Mouse (Mus musculus) intestine, embryonic 16.5 days (tissue): ENCODE data around the gene Tk1. TPM values are rescaled to one million over a fixed set of nuclear protein-coding genes. Genes with fewer than 3 reads are reported as not detected.
A peak's percentile ranks its signal among the peaks of the same experiment; 100 is the strongest.

Source experiments
- ATAC-seq: fragments of 200-750 bp; cut with Nextera tagmentation; 2 replicates; pipeline ENCODE4 v1.8.0; 2017; ENCODE audit warnings: moderate TSS enrichment, moderate library complexity
- H3K27ac ChIP-seq: fragments of 300-500 bp; sonication (generic); 2 replicates; pipeline ENCODE4 v1.5.1; 2014; ENCODE audit warnings: mild to moderate bottlenecking, low read length
- H3K27me3 ChIP-seq: fragments of 300-500 bp; sonication (generic); replicated peaks from 2 replicates; pipeline ENCODE4 v1.6.1; 2014; ENCODE audit warnings: low read length, control low read depth, mixed read lengths; ENCODE audit not compliant: control insufficient read depth, insufficient read depth
- H3K36me3 ChIP-seq: fragments of 300-500 bp; sonication (generic); 2 replicates; pipeline ENCODE4 v1.6.1; 2014; ENCODE audit warnings: low read length, control low read depth; ENCODE audit not compliant: control insufficient read depth, insufficient read depth
- H3K4me1 ChIP-seq: fragments of 300-500 bp; sonication (generic); 2 replicates; pipeline ENCODE4 v1.6.1; 2014; ENCODE audit warnings: low read length, control low read depth, mixed read lengths; ENCODE audit not compliant: control insufficient read depth, insufficient read depth
- H3K4me2 ChIP-seq: fragments of 300-500 bp; sonication (generic); 2 replicates; pipeline ENCODE4 v1.6.1; 2014; ENCODE audit warnings: low read depth, low read length, control low read depth
- H3K4me3 ChIP-seq: fragments of 300-500 bp; sonication (generic); 2 replicates; pipeline ENCODE4 v1.5.1; 2014; ENCODE audit warnings: mild to moderate bottlenecking, low read length
- H3K9ac ChIP-seq: fragments of 300-500 bp; sonication (generic); 2 replicates; pipeline ENCODE4 v1.6.1; 2014; ENCODE audit warnings: low read depth, low read length
- H3K9me3 ChIP-seq: fragments of 300-500 bp; sonication (generic); 2 replicates; pipeline ENCODE4 v1.6.1; 2016; ENCODE audit warnings: low read length, control low read depth; ENCODE audit not compliant: control insufficient read depth
- WGBS: fragments of 180-500 bp; shearing (Covaris S2); extraction: QIAGEN DNeasy Blood & Tissue Kit; methylation state at CpG from one replicate; pipeline ENCODE4 v1.1.7; 2014; 5-methylcytosine and 5-hydroxymethylcytosine counted together
- polyA plus RNA-seq: library from polyadenylated mRNA; unstranded; fragments of >200 nt; fragmentation: Nextera tagmentation; extraction: Ambion mirVana; gene quantifications from 2 replicates; pipeline ENCODE4 v1.2.1, GENCODE M21; 2015

Tk1 gene
- polyA plus RNA-seq, 1 experiment from 2014 or later: 147 TPM

DNA sequence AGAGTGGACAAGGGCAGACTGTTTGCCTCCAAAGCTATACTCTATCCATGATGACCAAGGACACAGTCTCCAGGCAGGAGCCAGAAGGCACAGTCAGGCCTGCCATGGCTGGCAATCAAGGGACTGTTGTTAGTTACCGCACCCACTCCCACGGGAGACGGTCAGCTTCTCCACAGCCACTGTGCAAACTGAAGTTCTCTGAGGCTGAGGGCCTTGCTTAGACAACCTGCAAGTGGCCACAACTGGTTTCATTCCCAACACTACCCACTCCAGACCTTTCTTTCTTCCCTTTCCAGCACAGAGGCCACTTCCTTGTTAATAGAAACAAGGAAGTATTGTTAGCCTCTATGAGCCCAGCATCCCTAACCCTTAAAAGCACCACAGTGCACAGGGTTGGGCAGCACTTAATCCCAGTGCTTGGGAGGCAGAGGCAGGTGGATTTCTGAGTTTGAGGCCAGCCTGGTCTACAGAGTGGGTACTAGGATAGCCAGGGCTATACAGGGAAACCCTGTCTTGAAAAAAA is 22.7 kb downstream of the Tk1 start:
- ATAC-seq: 0 out of 2 replicates have a peak, but pooled peaks have one; percentile 5
- WGBS: 78% methylated on average over 3 of the region's 3 CpGs
- Histone ChIP-seq H3K4me2 (no peak overlapping the region), H3K4me3 (no peak overlapping the region), H3K36me3 (no peaks in the 10 kb centered on the region), H3K27me3 (no peaks in the 10 kb centered on the region), H3K27ac (0 out of 2 replicates have a peak overlapping the region, but pooled peaks have one; percentile 23), H3K9me3 (no peaks in the 10 kb centered on the region), H3K4me1 (peaks cover 9% of the 10 kb centered on the region), H3K9ac (no peak overlapping the region)

GRCm38 (mm10) chr11:117801650-117802049 is 24.2 kb downstream of the Tk1 start:
- Histone ChIP-seq H3K9me3 (no peaks in the 10 kb centered on the region), H3K4me2 (no peak overlapping the region), H3K4me3 (no peak overlapping the region), H3K27ac (no peak overlapping the region), H3K4me1 (peaks cover 15% of the 10 kb centered on the region), H3K36me3 (no peaks in the 10 kb centered on the region), H3K27me3 (no peaks in the 10 kb centered on the region), H3K9ac (no peak overlapping the region)
- no peak for ATAC-seq
- 72% methylated on average over 7 of the region's 7 CpGs for WGBS

DNA sequence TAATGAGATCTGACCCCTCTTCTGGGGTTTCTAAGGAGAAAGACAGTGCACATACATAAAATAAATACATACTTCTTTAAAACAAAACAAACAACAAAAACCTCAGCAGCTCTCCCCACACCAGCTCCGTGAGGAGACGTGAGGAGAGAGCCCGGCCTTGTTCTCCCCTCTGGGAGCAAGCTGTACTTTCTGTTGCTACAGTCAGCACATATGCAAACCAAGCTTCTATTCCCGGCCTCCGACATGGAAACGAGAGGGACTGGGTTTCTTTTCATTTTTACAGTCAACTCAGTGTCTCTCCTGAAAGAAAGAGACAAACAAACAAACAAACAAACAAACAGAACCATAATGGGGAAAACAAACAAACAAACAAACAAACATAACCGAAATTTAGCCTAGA is 25.9 kb downstream of the Tk1 start:
- Histone ChIP-seq H3K4me1 (peaks cover 15% of the 10 kb centered on the region), H3K9ac (no peak overlapping the region), H3K27me3 (no peaks in the 10 kb centered on the region), H3K4me2 (no peak overlapping the region), H3K4me3 (no peak overlapping the region), H3K36me3 (no peaks in the 10 kb centered on the region), H3K9me3 (no peaks in the 10 kb centered on the region), H3K27ac (no peak overlapping the region)
- WGBS: 77% methylated on average over 7 of the region's 7 CpGs
- no peak for ATAC-seq

- 73% methylated on average over 5 of the region's 5 CpGs for WGBS
- no peak overlapping the region for H3K27ac ChIP-seq
- H3K27me3 ChIP-seq: no peaks in the 10 kb centered on the region
- no peaks in the 10 kb centered on the region for H3K36me3 ChIP-seq
- no peak overlapping the region for H3K4me2 ChIP-seq
- no peak for ATAC-seq
- H3K4me3 ChIP-seq: no peak overlapping the region
- H3K9me3 ChIP-seq: no peaks in the 10 kb centered on the region
- no peak overlapping the region for H3K9ac ChIP-seq
- peaks cover 15% of the 10 kb centered on the region for H3K4me1 ChIP-seq
Observed at GRCm38 (mm10) chr11:117799174-117799573, 26.7 kb downstream of the Tk1 start.

DNA sequence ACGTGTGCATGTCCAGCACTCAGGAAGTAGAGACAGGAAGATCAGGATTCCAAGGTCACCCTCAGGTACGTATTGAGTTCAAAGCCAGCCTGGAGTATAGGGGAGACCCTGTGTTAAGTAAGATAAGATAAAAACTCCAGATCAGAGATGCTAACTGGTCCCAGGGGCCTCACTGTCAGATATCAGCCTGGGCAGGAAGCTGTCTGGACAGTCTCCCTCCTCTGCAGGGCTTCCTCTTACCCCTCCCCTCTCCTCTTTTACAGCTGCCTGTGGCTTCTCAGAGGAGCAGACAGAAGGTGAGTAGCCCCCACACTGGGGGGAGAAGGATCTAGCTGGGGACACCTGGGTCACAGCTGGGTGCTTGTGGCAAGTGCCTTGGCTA is 27.7 kb downstream of the Tk1 start:
- H3K27ac ChIP-seq: no peak overlapping the region
- no peak overlapping the region for H3K4me3 ChIP-seq
- peak overlapping the region; percentile 33; the same call in 1 of the 2 replicates for H3K9ac ChIP-seq
- H3K36me3 ChIP-seq: no peaks in the 10 kb centered on the region
- 16% methylated on average over 2 of the region's 2 CpGs for WGBS
- H3K9me3 ChIP-seq: no peaks in the 10 kb centered on the region
- H3K4me2 ChIP-seq: no peak overlapping the region
- H3K27me3 ChIP-seq: no peaks in the 10 kb centered on the region
- peak; percentile 22; the same call in 1 of the 2 replicates for ATAC-seq
- peaks cover 18% of the 10 kb centered on the region for H3K4me1 ChIP-seq

GRCm38 (mm10) chr11:117797511-117798159 is 28.3 kb downstream of the Tk1 start, which contains the start of gene 6030468B19Rik:
Gene 6030468B19Rik, plus strand, starts transcription at chr11:117797660.
- H3K27ac ChIP-seq: no peak within 1 kb of the TSS
- peak within 1 kb of the TSS; percentile 33; the same call in 1 of the 2 replicates for H3K9ac ChIP-seq
- no peaks in the 10 kb centered on the region for H3K9me3 ChIP-seq
- no peaks in the 10 kb centered on the region for H3K36me3 ChIP-seq
- no peak within 1 kb of the TSS for H3K4me3 ChIP-seq
- 52% methylated on average over 9 of the region's 9 CpGs for WGBS
- peaks cover 18% of the 10 kb centered on the region for H3K4me1 ChIP-seq
- ATAC-seq: peak; percentile 81
- no peak within 1 kb of the TSS for H3K4me2 ChIP-seq
- H3K27me3 ChIP-seq: no peaks in the 10 kb centered on the region

- no peak overlapping the region for H3K27ac ChIP-seq
- H3K36me3 ChIP-seq: no peaks in the 10 kb centered on the region
- H3K27me3 ChIP-seq: no peaks in the 10 kb centered on the region
- H3K9ac ChIP-seq: no peak overlapping the region
- H3K4me2 ChIP-seq: no peak overlapping the region
- no peak overlapping the region for H3K4me3 ChIP-seq
- 42% methylated on average over 5 of the region's 5 CpGs for WGBS
- H3K9me3 ChIP-seq: no peaks in the 10 kb centered on the region
- no peak for ATAC-seq
- peaks cover 23% of the 10 kb centered on the region for H3K4me1 ChIP-seq
Observed at GRCm38 (mm10) chr11:117796954-117797353, 28.9 kb downstream of the Tk1 start.

DNA sequence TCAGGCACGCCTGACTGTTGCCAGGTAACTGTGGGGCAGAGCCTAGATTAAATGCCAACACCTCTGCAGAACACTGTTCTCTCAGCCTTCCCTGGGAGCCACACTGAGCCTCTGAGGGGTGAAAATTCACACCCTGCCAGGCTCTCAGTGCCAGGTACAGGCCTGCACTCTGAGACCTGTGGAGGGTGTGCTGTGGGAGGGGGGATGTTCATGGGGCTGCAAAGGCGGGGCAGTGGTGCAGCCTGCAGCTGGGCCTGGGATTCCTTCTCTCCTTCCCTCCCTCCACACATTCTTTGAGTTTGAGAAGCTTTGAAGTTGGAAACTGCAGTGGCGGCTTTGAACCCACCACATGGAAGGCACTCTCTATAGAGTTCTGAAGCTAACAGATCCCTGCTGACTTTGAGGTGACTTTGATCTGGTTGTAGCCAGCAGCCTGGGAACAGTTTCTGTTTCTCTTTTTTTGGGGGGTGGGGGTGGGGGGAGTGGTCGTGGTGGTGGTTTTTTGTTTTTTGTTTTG is 31.8 kb downstream of the Tk1 start:
- WGBS: 62% methylated on average over 4 of the region's 4 CpGs

DNA sequence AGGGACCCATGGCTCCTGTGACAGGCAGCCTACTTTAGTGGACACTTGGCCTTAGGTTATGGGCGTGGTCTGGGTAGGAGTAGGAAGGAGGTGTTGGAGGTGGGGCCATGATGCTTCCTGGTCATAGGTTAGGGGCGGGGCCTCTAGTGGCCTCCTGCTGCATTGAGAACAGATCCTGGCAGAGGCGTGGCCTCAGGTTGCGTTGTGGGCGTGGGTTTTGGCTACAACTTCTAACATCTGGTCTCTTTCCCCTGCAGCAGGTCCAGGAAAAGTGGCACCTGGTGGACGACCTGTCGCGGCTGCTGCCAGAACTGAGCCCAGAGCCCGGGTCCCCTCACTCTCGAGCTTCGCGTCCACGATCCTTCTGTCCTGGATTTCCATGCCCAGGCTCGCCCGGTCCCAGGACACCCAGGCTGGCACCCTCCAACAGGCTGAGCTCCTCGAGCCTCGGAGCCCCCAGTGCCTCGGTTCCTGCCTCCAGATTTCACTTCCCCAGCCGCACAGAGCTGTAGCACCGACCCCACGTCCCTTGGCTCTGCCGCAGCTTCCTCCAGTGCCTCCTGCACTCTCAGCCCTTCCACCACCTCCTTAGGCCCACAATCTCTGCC is 33.5 kb downstream of the Tk1 start:
- Histone ChIP-seq H3K9ac (peak overlapping the region; percentile 65), H3K27ac (peak overlapping the region; percentile 90), H3K27me3 (no peaks in the 10 kb centered on the region), H3K4me2 (peak overlapping the region; percentile 68), H3K4me1 (peaks cover 12% of the 10 kb centered on the region), H3K36me3 (no peaks in the 10 kb centered on the region), H3K9me3 (no peaks in the 10 kb centered on the region), H3K4me3 (peak overlapping the region; percentile 42)
- ATAC-seq: peak; percentile 80
- 10% methylated on average over 22 of the region's 22 CpGs for WGBS

More for the DNA sequence above, 31.8 kb downstream of the Tk1 start:
- no peaks in the 10 kb centered on the region for H3K9me3 ChIP-seq
- no peaks in the 10 kb centered on the region for H3K27me3 ChIP-seq
- no peak overlapping the region for H3K4me2 ChIP-seq
- H3K4me1 ChIP-seq: peaks cover 23% of the 10 kb centered on the region
- H3K36me3 ChIP-seq: no peaks in the 10 kb centered on the region
- no peak overlapping the region for H3K27ac ChIP-seq
- H3K4me3 ChIP-seq: no peak overlapping the region
- ATAC-seq: no peak
- H3K9ac ChIP-seq: no peak overlapping the region
